Mouse (Mus musculus): ENCODE results near the gene Card9. TPM values are rescaled to one million over a fixed set of nuclear protein-coding genes. Genes with fewer than 3 reads are reported as not detected.

Card9 gene
- polyA plus RNA-seq, 1 experiment from 2014 or later = 1.4 TPM

- H3K4me3 ChIP-seq (replicated peaks) = no peak overlapping the region
- no peaks in the 10 kb centered on the region for H3K9me3 ChIP-seq
- no peak overlapping the region for H3K9ac ChIP-seq (replicated peaks)
- no peak for ATAC-seq
- no peak overlapping the region for H3K27ac ChIP-seq
- WGBS = 56% methylated on average over 2 of the region's 2 CpGs
- no peak overlapping the region for H3K4me2 ChIP-seq (replicated peaks)
- peaks cover 36% of the 10 kb centered on the region for H3K4me1 ChIP-seq (replicated peaks)
- no peaks in the 10 kb centered on the region for H3K36me3 ChIP-seq
- no peaks in the 10 kb centered on the region for H3K27me3 ChIP-seq
Observed at GRCm38 (mm10) chr2:26312812-26313211, 47.9 kb downstream of the Card9 start.

GRCm38 (mm10) chr2:26311936-26312335 lies 48.8 kb downstream of the Card9 start:
- no peaks in the 10 kb centered on the region for H3K9me3 ChIP-seq
- WGBS = 75% methylated on average over 5 of the region's 5 CpGs
- H3K4me1 ChIP-seq (replicated peaks) = peaks cover 27% of the 10 kb centered on the region
- no peak overlapping the region for H3K9ac ChIP-seq (replicated peaks)
- no peaks in the 10 kb centered on the region for H3K27me3 ChIP-seq
- no peak for ATAC-seq
- no peak overlapping the region for H3K4me2 ChIP-seq (replicated peaks)
- H3K36me3 ChIP-seq = no peaks in the 10 kb centered on the region
- H3K4me3 ChIP-seq (replicated peaks) = no peak overlapping the region
- no peak overlapping the region for H3K27ac ChIP-seq

- peak; percentile 52 for ATAC-seq
- WGBS = 14% methylated on average over 10 of the region's 10 CpGs
- Histone ChIP-seq H3K27me3 (no peaks in the 10 kb centered on the region), H3K9ac (replicated peaks) (no peak overlapping the region), H3K4me2 (replicated peaks) (no peak overlapping the region), H3K9me3 (no peaks in the 10 kb centered on the region), H3K4me3 (replicated peaks) (no peak overlapping the region), H3K4me1 (replicated peaks) (peaks cover 16% of the 10 kb centered on the region), H3K36me3 (no peaks in the 10 kb centered on the region), H3K27ac (peak overlapping the region; percentile 61)
Observed at GRCm38 (mm10) chr2:26309739-26310138, 51.0 kb downstream of the Card9 start.

DNA sequence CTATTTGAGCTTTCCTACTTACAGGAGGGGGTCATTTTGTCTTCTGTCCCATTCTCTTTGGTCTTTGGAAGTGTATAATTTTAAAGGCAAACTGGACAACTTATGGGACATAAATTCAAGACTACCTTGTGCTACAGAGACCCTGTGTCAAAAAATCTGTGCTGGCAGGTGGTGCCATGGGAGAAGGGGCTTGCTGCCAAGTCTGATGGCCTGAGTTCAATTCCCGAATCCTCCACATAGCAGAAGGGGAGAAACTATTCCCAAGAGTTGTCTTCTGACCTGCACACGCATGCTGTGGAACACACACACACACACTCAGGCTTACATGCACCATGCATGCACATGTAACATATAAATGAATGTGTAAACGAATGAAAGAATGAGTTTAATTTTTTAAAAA lies 54.0 kb downstream of the Card9 start:
- Histone ChIP-seq H3K9ac (replicated peaks) (no peak overlapping the region), H3K4me3 (replicated peaks) (no peak overlapping the region), H3K36me3 (no peaks in the 10 kb centered on the region), H3K9me3 (no peaks in the 10 kb centered on the region), H3K4me2 (replicated peaks) (no peak overlapping the region), H3K27ac (no peak overlapping the region), H3K27me3 (no peaks in the 10 kb centered on the region), H3K4me1 (replicated peaks) (peaks cover 10% of the 10 kb centered on the region)
- 87% methylated on average over 3 of the region's 3 CpGs for WGBS
- no peak for ATAC-seq

GRCm38 (mm10) chr2:26305555-26305954 lies 55.2 kb downstream of the Card9 start:
- H3K4me1 ChIP-seq (replicated peaks) = peaks cover 13% of the 10 kb centered on the region
- H3K27ac ChIP-seq = no peak overlapping the region
- H3K9me3 ChIP-seq = no peaks in the 10 kb centered on the region
- 83% methylated on average over 2 of the region's 2 CpGs for WGBS
- no peak overlapping the region for H3K4me3 ChIP-seq (replicated peaks)
- no peaks in the 10 kb centered on the region for H3K27me3 ChIP-seq
- ATAC-seq = no peak
- no peak overlapping the region for H3K4me2 ChIP-seq (replicated peaks)
- H3K9ac ChIP-seq (replicated peaks) = no peak overlapping the region
- H3K36me3 ChIP-seq = no peaks in the 10 kb centered on the region

GRCm38 (mm10) chr2:26304711-26305110 lies 56.0 kb downstream of the Card9 start:
- H3K36me3 ChIP-seq = no peaks in the 10 kb centered on the region
- no peak overlapping the region for H3K4me2 ChIP-seq (replicated peaks)
- no peak overlapping the region for H3K4me3 ChIP-seq (replicated peaks)
- no peak overlapping the region for H3K27ac ChIP-seq
- H3K27me3 ChIP-seq = no peaks in the 10 kb centered on the region
- 78% methylated on average over 1 of the region's 1 CpGs for WGBS
- ATAC-seq = no peak
- H3K4me1 ChIP-seq (replicated peaks) = peaks cover 17% of the 10 kb centered on the region
- no peaks in the 10 kb centered on the region for H3K9me3 ChIP-seq
- no peak overlapping the region for H3K9ac ChIP-seq (replicated peaks)

Other genes starting within 250 kb of the Card9 start
- 10.1 and 10.4 TPM in 2 replicates for gene Nacc2, start 237.7 kb downstream of the Card9 start, polyA plus RNA-seq (2015; fragmentation: Nextera tagmentation; extraction: Ambion mirVana)
- 0.17 TPM in 1 of 2 replicates, not detected in the other for gene Lhx3, start 152.6 kb downstream of the Card9 start, polyA plus RNA-seq (2015; fragmentation: Nextera tagmentation; extraction: Ambion mirVana)
- 15.4 and 15.7 TPM in 2 replicates for gene Qsox2, start 123.4 kb downstream of the Card9 start, polyA plus RNA-seq (2015; fragmentation: Nextera tagmentation; extraction: Ambion mirVana)
- 0.17 and 0.23 TPM in 2 replicates for gene Ccdc187, start 66.4 kb downstream of the Card9 start, polyA plus RNA-seq (2015; fragmentation: Nextera tagmentation; extraction: Ambion mirVana)
- 147 and 162 TPM in 2 replicates for gene Gpsm1, start 45.4 kb downstream of the Card9 start, polyA plus RNA-seq (2015; fragmentation: Nextera tagmentation; extraction: Ambion mirVana)
- gene Dnlz, start 8.8 kb downstream of the Card9 start, polyA plus RNA-seq (2015; fragmentation: Nextera tagmentation; extraction: Ambion mirVana) = 28.1 and 30.6 TPM in 2 replicates
- 28.2 and 32.3 TPM in 2 replicates for gene Snapc4, start 19.7 kb upstream of the Card9 start, polyA plus RNA-seq (2015; fragmentation: Nextera tagmentation; extraction: Ambion mirVana)
- gene Entr1, start 28.4 kb upstream of the Card9 start, polyA plus RNA-seq (2015; fragmentation: Nextera tagmentation; extraction: Ambion mirVana) = 165 and 166 TPM in 2 replicates
- gene Pmpca, start 28.4 kb upstream of the Card9 start, polyA plus RNA-seq (2015; fragmentation: Nextera tagmentation; extraction: Ambion mirVana) = 107 and 110 TPM in 2 replicates
- gene Inpp5e, start 48.3 kb upstream of the Card9 start, polyA plus RNA-seq (2015; fragmentation: Nextera tagmentation; extraction: Ambion mirVana) = 28.0 and 28.6 TPM in 2 replicates
- 21.3 and 22.8 TPM in 2 replicates for gene Sec16a, start 84.3 kb upstream of the Card9 start, polyA plus RNA-seq (2015; fragmentation: Nextera tagmentation; extraction: Ambion mirVana)
- 21.4 and 27.9 TPM in 2 replicates for gene Notch1, start 155.7 kb upstream of the Card9 start, polyA plus RNA-seq (2015; fragmentation: Nextera tagmentation; extraction: Ambion mirVana)
- gene Egfl7, start 219.1 kb upstream of the Card9 start, polyA plus RNA-seq (2015; fragmentation: Nextera tagmentation; extraction: Ambion mirVana) = 44.9 and 55.9 TPM in 2 replicates
- gene Gm20532, start 225.7 kb upstream of the Card9 start, polyA plus RNA-seq (2015; fragmentation: Nextera tagmentation; extraction: Ambion mirVana) = not detected in 2 replicates
- gene Agpat2, start 243.5 kb upstream of the Card9 start, polyA plus RNA-seq (2015; fragmentation: Nextera tagmentation; extraction: Ambion mirVana) = 4.0 and 5.3 TPM in 2 replicates

All from midbrain, embryonic 13.5 days (tissue).